Comparison of ENCODE assay signal across 30 mouse cellular contexts in the genomic region with DNA sequence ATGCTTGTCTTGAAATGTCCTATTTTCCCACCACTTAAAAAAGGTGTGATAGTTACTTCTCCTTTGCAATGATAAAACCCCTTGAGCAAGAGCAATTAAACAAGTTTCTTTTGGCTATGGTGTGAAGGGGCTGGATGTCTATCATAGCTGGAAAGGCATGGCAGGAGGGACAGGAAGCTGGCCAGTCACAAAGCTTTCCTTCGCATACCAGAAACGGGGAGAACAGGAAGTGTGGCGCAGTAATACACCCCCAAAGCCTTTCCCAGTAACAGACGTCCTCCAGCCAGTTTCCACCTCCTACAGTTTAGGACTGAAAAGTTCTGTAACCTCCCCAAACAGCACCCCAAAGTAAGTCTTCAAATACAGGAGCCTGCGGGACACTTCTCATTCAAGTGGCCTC. TPM values are rescaled to one million over a fixed set of nuclear protein-coding genes. Genes with fewer than 3 reads are reported as not detected.
"Had no signal": no experiment of that assay in that cellular context is flagged by ENCODE, and none has a peak within 500 bp of the region (broad histone marks: within the 10 kb centered on the region; RNA-seq: fewer than 3 reads in every experiment).

No protein-coding gene starts in this region.

- H3K9ac ChIP-seq: limb, embryonic 13.5 days; liver, embryonic 12.5 days; liver, embryonic 15.5 days; lung, embryonic 15.5 days; midbrain, embryonic 13.5 days; neural tube, embryonic 12.5 days; neural tube, embryonic 15.5 days had no signal

- H3K4me2 ChIP-seq: limb, embryonic 13.5 days; liver, embryonic 12.5 days; liver, embryonic 15.5 days; lung, embryonic 15.5 days; midbrain, embryonic 13.5 days; neural tube, embryonic 12.5 days; neural tube, embryonic 15.5 days had no signal

- H3K9me3 ChIP-seq: limb, embryonic 10.5 days; limb, embryonic 13.5 days; liver, embryonic 12.5 days; liver, embryonic 15.5 days; lung, embryonic 15.5 days; midbrain, embryonic 10.5 days; midbrain, embryonic 13.5 days; neural tube, embryonic 12.5 days; neural tube, embryonic 15.5 days had no signal

- DNase-seq: kidney, adult 2 months; kidney, postnatal 25 days; layer of hippocampus, adult 9-11 months; liver; lung, adult 18-20 months; lung, postnatal 10 days; lung, postnatal 36 days; right cerebral cortex, adult 18-20 months; right cerebral cortex, postnatal 14 days; right cerebral cortex, postnatal 4 days; thymus, adult 2 months had no signal

- H3K36me3 ChIP-seq: limb, embryonic 10.5 days; limb, embryonic 13.5 days; liver, embryonic 12.5 days; liver, embryonic 15.5 days; lung, embryonic 15.5 days; midbrain, embryonic 10.5 days; midbrain, embryonic 13.5 days; neural tube, embryonic 12.5 days; neural tube, embryonic 15.5 days had no signal

- H3K4me1 ChIP-seq: limb, embryonic 10.5 days; limb, embryonic 13.5 days; liver, embryonic 12.5 days; lung, embryonic 15.5 days; midbrain, embryonic 10.5 days; midbrain, embryonic 13.5 days; neural tube, embryonic 12.5 days; neural tube, embryonic 15.5 days had no signal

- H3K27me3 ChIP-seq: limb, embryonic 13.5 days; liver, embryonic 12.5 days; liver, embryonic 15.5 days; lung, embryonic 15.5 days; midbrain, embryonic 13.5 days; neural tube, embryonic 12.5 days; neural tube, embryonic 15.5 days had no signal

- H3K27ac ChIP-seq: kidney, postnatal 0 days; layer of hippocampus, adult 2 months; limb, embryonic 10.5 days; limb, embryonic 13.5 days; liver, embryonic 12.5 days; liver, embryonic 15.5 days; lung, embryonic 15.5 days; midbrain, embryonic 10.5 days; midbrain, embryonic 13.5 days; neural tube, embryonic 12.5 days; neural tube, embryonic 15.5 days; stomach, postnatal 0 days had no signal

- ATAC-seq: intestine, postnatal 0 days; liver, embryonic 12.5 days; midbrain, embryonic 13.5 days had no signal

- H3K4me3 ChIP-seq: layer of hippocampus, adult 2 months; limb, embryonic 10.5 days; limb, embryonic 13.5 days; liver, embryonic 12.5 days; liver, embryonic 15.5 days; lung, embryonic 15.5 days; midbrain, embryonic 10.5 days; midbrain, embryonic 13.5 days; neural tube, embryonic 12.5 days; neural tube, embryonic 15.5 days had no signal

RNA-seq across cellular contexts. Expression of a gene that starts 9.6 kb away (rescaled TPM):
- total RNA-seq: layer of hippocampus, adult 2 months; layer of hippocampus, postnatal 25 days; left cerebral cortex, adult 18-20 months; left cerebral cortex, postnatal 25 days had no signal
- polyA plus RNA-seq: intestine, postnatal 0 days; kidney, adult 2 months; kidney, embryonic 14.5 days; kidney, postnatal 0 days; large intestine, adult 2 months; limb, embryonic 10.5 days; limb, embryonic 13.5 days; liver, embryonic 12.5 days; liver, embryonic 15.5 days; midbrain, embryonic 10.5 days; midbrain, embryonic 13.5 days; neural tube, embryonic 12.5 days; neural tube, embryonic 15.5 days; stomach, embryonic 14.5 days; stomach, postnatal 0 days had no signal
